Mouse (Mus musculus): Measurements from ENCODE around the gene Prss21. TPM values are rescaled to one million over a fixed set of nuclear protein-coding genes. Genes with fewer than 3 reads are reported as not detected.
A peak's percentile ranks its signal among the peaks of the same experiment; 100 is the strongest.

The Prss21 gene
- polyA plus RNA-seq, 1 experiment = not detected

GRCm38 (mm10) chr17:23825591-23825990, 42.3 kb upstream of the Prss21 start:
- H3K27me3 ChIP-seq (ENCODE audit: control insufficient read depth, insufficient read depth, low read length) = no peaks in the 10 kb centered on the region
- no peak overlapping the region for H3K4me3 ChIP-seq (ENCODE audit: low read depth, low read length)
- H3K4me1 ChIP-seq (ENCODE audit: control insufficient read depth, insufficient read depth, insufficient read length, low read length) = peaks cover 4% of the 10 kb centered on the region; the same call in 1 of the 2 replicates
- TF ChIP-seq CTCF (IDR thresholded peaks at IDR 0.05; ENCODE audit: extremely low read depth, insufficient read length, insufficient replicate concordance, low read depth, low read length) (no peak), POLR2A (IDR thresholded peaks at IDR 0.05; ENCODE audit: low read depth, low read length) (no peak)
- WGBS = 73% methylated on average over 4 of the region's 4 CpGs
- H3K36me3 ChIP-seq (ENCODE audit: control insufficient read depth, insufficient read depth, low read length) = peaks cover 53% of the 10 kb centered on the region
- H3K27ac ChIP-seq (ENCODE audit: insufficient read depth, low read depth, low read length) = no peak overlapping the region

GRCm38 (mm10) chr17:23828271-23829001, 39.4 kb upstream of the Prss21 start:
- 1% methylated on average over 47 of the region's 47 CpGs for WGBS
- TF ChIP-seq CTCF (IDR thresholded peaks at IDR 0.05; ENCODE audit: extremely low read depth, insufficient read length, insufficient replicate concordance, low read depth, low read length) (no peak), POLR2A (IDR thresholded peaks at IDR 0.05; ENCODE audit: low read depth, low read length) (no peak)

DNA sequence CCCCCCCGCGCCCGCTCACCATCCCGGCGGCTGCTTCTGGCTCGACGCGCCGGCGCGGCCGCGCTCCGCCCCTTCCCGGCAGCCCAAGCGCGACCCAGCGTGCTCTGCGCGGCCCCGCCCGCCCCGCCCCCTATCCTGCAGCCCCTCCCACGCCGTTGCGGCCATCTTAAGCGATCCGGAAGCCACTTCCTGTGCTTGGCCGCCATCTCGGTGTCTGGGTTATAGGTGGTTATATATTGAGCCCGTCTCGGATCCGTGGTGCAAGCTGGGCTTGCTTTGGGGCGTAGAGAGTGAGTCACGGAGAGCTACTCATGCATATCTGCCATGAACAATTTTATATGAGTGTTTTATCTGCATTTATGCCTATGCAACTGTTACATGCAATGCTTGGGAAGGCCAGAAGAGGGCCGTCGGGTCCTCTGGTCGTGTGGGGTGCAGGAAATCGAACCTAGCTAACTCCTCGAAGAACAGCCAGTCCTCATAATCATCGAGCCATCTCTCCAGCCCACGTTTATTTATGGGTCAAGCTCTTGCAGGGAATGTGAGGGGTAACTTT, 38.7 kb upstream of the Prss21 start, which contains the start of gene Elob:
Gene Elob, minus strand, starts transcription at position 73 of the 556 bp plus-strand sequence.
- Histone ChIP-seq H3K27ac (ENCODE audit: insufficient read depth, low read depth, low read length) (peak within 1 kb of the TSS; percentile 99), H3K4me3 (ENCODE audit: low read depth, low read length) (peak within 1 kb of the TSS; percentile 99), H3K36me3 (ENCODE audit: control insufficient read depth, insufficient read depth, low read length) (peaks cover 20% of the 10 kb centered on the region), H3K27me3 (ENCODE audit: control insufficient read depth, insufficient read depth, low read length) (no peaks in the 10 kb centered on the region), H3K4me1 (ENCODE audit: control insufficient read depth, insufficient read depth, insufficient read length, low read length) (peaks cover 4% of the 10 kb centered on the region; the same call in 1 of the 2 replicates)
- WGBS = under 1% methylated on average over 42 of the region's 42 CpGs
- TF ChIP-seq CTCF (IDR thresholded peaks at IDR 0.05; ENCODE audit: extremely low read depth, insufficient read length, insufficient replicate concordance, low read depth, low read length) (peak; percentile 84; the same call in 1 of the 2 replicates), POLR2A (IDR thresholded peaks at IDR 0.05; ENCODE audit: low read depth, low read length) (peak; percentile 27; the same call in 1 of the 2 replicates)

More at GRCm38 (mm10) chr17:23828271-23829001, 39.4 kb upstream of the Prss21 start:
- Histone ChIP-seq H3K4me1 (ENCODE audit: control insufficient read depth, insufficient read depth, insufficient read length, low read length) (peaks cover 4% of the 10 kb centered on the region; the same call in 1 of the 2 replicates), H3K27me3 (ENCODE audit: control insufficient read depth, insufficient read depth, low read length) (no peaks in the 10 kb centered on the region), H3K36me3 (ENCODE audit: control insufficient read depth, insufficient read depth, low read length) (peaks cover 27% of the 10 kb centered on the region), H3K27ac (ENCODE audit: insufficient read depth, low read depth, low read length) (peak overlapping the region; percentile 23), H3K4me3 (ENCODE audit: low read depth, low read length) (peak overlapping the region; percentile 99)

- TF ChIP-seq POLR2A (IDR thresholded peaks at IDR 0.05; ENCODE audit: low read depth, low read length) = no peak
- no peak for TF ChIP-seq CTCF (IDR thresholded peaks at IDR 0.05; ENCODE audit: extremely low read depth, insufficient read length, insufficient replicate concordance, low read depth, low read length)
- Histone ChIP-seq H3K4me3 (ENCODE audit: low read depth, low read length) (no peak overlapping the region), H3K27ac (ENCODE audit: insufficient read depth, low read depth, low read length) (no peak overlapping the region), H3K36me3 (ENCODE audit: control insufficient read depth, insufficient read depth, low read length) (peaks cover 3% of the 10 kb centered on the region), H3K4me1 (ENCODE audit: control insufficient read depth, insufficient read depth, insufficient read length, low read length) (peaks cover 4% of the 10 kb centered on the region; the same call in 1 of the 2 replicates), H3K27me3 (ENCODE audit: control insufficient read depth, insufficient read depth, low read length) (no peaks in the 10 kb centered on the region)
- 95% methylated on average over 1 of the region's 1 CpGs for WGBS
Measured at GRCm38 (mm10) chr17:23831201-23831600, 36.7 kb upstream of the Prss21 start.

- TF ChIP-seq CTCF (IDR thresholded peaks at IDR 0.05; ENCODE audit: extremely low read depth, insufficient read length, insufficient replicate concordance, low read depth, low read length) (no peak), POLR2A (IDR thresholded peaks at IDR 0.05; ENCODE audit: low read depth, low read length) (no peak)
- 86% methylated on average over 8 of the region's 8 CpGs for WGBS
- Histone ChIP-seq H3K4me1 (ENCODE audit: control insufficient read depth, insufficient read depth, insufficient read length, low read length) (no peaks in the 10 kb centered on the region), H3K4me3 (ENCODE audit: low read depth, low read length) (no peak within 1 kb of the TSS), H3K27ac (ENCODE audit: insufficient read depth, low read depth, low read length) (no peak within 1 kb of the TSS), H3K27me3 (ENCODE audit: control insufficient read depth, insufficient read depth, low read length) (no peaks in the 10 kb centered on the region), H3K36me3 (ENCODE audit: control insufficient read depth, insufficient read depth, low read length) (no peaks in the 10 kb centered on the region)
Measured at GRCm38 (mm10) chr17:23836006-23836575, 31.8 kb upstream of the Prss21 start, which contains the start of gene Prss33. Gene Prss33 (minus strand): TSS chr17:23836056.

DNA sequence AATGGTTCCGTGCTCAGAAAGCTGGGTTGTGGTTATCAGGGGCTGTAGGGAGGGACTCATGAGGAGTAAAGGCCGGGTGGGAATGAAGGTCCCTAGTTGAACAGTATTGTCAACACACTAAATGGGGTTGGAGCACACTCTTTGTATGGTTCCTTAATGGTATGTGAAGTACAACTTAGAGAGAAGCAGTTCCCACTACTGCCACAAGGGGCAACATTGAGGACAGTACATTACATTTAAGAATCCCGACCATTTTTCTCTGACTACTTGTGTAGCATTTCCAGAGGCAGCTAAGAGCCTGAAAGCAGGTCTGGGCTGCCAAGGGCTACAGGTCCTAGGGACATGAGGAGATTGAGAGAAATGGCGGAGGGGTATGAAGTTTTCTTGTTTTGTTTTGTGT, 26.7 kb upstream of the Prss21 start:
- Histone ChIP-seq H3K4me3 (ENCODE audit: low read depth, low read length) (no peak overlapping the region), H3K27ac (ENCODE audit: insufficient read depth, low read depth, low read length) (no peak overlapping the region), H3K36me3 (ENCODE audit: control insufficient read depth, insufficient read depth, low read length) (no peaks in the 10 kb centered on the region), H3K27me3 (ENCODE audit: control insufficient read depth, insufficient read depth, low read length) (no peaks in the 10 kb centered on the region), H3K4me1 (ENCODE audit: control insufficient read depth, insufficient read depth, insufficient read length, low read length) (peaks cover 4% of the 10 kb centered on the region; the same call in 1 of the 2 replicates)
- 32% methylated on average over 4 of the region's 4 CpGs for WGBS
- TF ChIP-seq POLR2A (IDR thresholded peaks at IDR 0.05; ENCODE audit: low read depth, low read length) = no peak
- peak; percentile 61; the same call in 1 of the 2 replicates for TF ChIP-seq CTCF (IDR thresholded peaks at IDR 0.05; ENCODE audit: extremely low read depth, insufficient read length, insufficient replicate concordance, low read depth, low read length)

Data from small intestine, adult 2 months (tissue).